Mouse (Mus musculus): ENCODE data around the gene Tvp23b. TPM values are rescaled to one million over a fixed set of nuclear protein-coding genes. Genes with fewer than 3 reads are reported as not detected.

Gene Tvp23b
- 36.1 and 40.7 TPM in 2 replicates for polyA plus RNA-seq (2016; fragmentation: Nextera tagmentation; extraction: Ambion mirVana)

- H3K4me3 ChIP-seq: peak within 1 kb of the TSS; percentile 71
- H3K27me3 ChIP-seq (ENCODE audit: poor library complexity, severe bottlenecking): no peaks in the 10 kb centered on the region
- 2% methylated on average over 55 of the region's 55 CpGs for WGBS
- no peaks in the 10 kb centered on the region for H3K9me3 ChIP-seq
- H3K27ac ChIP-seq: peak within 1 kb of the TSS; percentile 90
- DNase-seq (ENCODE audit: extremely low spot score, low spot score): peak; percentile 98
- H3K4me1 ChIP-seq: peaks cover 20% of the 10 kb centered on the region
- H3K36me3 ChIP-seq (replicated peaks): peaks cover 16% of the 10 kb centered on the region
Observed at GRCm38 (mm10) chr11:62879220-62880048, at the start of gene Tvp23b. Tvp23b (plus strand) TSS chr11:62879455.

- Histone ChIP-seq H3K27ac (no peak overlapping the region), H3K4me1 (no peaks in the 10 kb centered on the region), H3K9me3 (no peaks in the 10 kb centered on the region), H3K36me3 (replicated peaks) (no peaks in the 10 kb centered on the region), H3K4me3 (no peak overlapping the region), H3K27me3 (ENCODE audit: poor library complexity, severe bottlenecking) (no peaks in the 10 kb centered on the region)
- 80% methylated on average over 2 of the region's 2 CpGs for WGBS
- DNase-seq (ENCODE audit: extremely low spot score, low spot score): no peak
Observed at GRCm38 (mm10) chr11:62830387-62830786, 48.9 kb upstream of the Tvp23b start.

- no peaks in the 10 kb centered on the region for H3K9me3 ChIP-seq
- no peak overlapping the region for H3K27ac ChIP-seq
- H3K36me3 ChIP-seq (replicated peaks): no peaks in the 10 kb centered on the region
- no peak for DNase-seq (ENCODE audit: extremely low spot score, low spot score)
- no peak overlapping the region for H3K4me3 ChIP-seq
- H3K4me1 ChIP-seq: no peaks in the 10 kb centered on the region
- no peaks in the 10 kb centered on the region for H3K27me3 ChIP-seq (ENCODE audit: poor library complexity, severe bottlenecking)
Observed at GRCm38 (mm10) chr11:62831906-62832305, 47.3 kb upstream of the Tvp23b start.

- 90% methylated on average over 5 of the region's 5 CpGs for WGBS
- Histone ChIP-seq H3K36me3 (replicated peaks) (no peaks in the 10 kb centered on the region), H3K4me3 (no peak overlapping the region), H3K9me3 (no peaks in the 10 kb centered on the region), H3K27ac (no peak overlapping the region), H3K4me1 (peaks cover 24% of the 10 kb centered on the region), H3K27me3 (ENCODE audit: poor library complexity, severe bottlenecking) (no peaks in the 10 kb centered on the region)
- no peak for DNase-seq (ENCODE audit: extremely low spot score, low spot score)
Observed at GRCm38 (mm10) chr11:62844562-62844961, 34.7 kb upstream of the Tvp23b start.

- no peaks in the 10 kb centered on the region for H3K9me3 ChIP-seq
- no peak for DNase-seq (ENCODE audit: extremely low spot score, low spot score)
- 75% methylated on average over 3 of the region's 3 CpGs for WGBS
- no peaks in the 10 kb centered on the region for H3K36me3 ChIP-seq (replicated peaks)
- no peaks in the 10 kb centered on the region for H3K27me3 ChIP-seq (ENCODE audit: poor library complexity, severe bottlenecking)
- no peak overlapping the region for H3K27ac ChIP-seq
- no peak overlapping the region for H3K4me3 ChIP-seq
- peaks cover 24% of the 10 kb centered on the region for H3K4me1 ChIP-seq
Observed at GRCm38 (mm10) chr11:62845730-62846129, 33.5 kb upstream of the Tvp23b start.

DNA sequence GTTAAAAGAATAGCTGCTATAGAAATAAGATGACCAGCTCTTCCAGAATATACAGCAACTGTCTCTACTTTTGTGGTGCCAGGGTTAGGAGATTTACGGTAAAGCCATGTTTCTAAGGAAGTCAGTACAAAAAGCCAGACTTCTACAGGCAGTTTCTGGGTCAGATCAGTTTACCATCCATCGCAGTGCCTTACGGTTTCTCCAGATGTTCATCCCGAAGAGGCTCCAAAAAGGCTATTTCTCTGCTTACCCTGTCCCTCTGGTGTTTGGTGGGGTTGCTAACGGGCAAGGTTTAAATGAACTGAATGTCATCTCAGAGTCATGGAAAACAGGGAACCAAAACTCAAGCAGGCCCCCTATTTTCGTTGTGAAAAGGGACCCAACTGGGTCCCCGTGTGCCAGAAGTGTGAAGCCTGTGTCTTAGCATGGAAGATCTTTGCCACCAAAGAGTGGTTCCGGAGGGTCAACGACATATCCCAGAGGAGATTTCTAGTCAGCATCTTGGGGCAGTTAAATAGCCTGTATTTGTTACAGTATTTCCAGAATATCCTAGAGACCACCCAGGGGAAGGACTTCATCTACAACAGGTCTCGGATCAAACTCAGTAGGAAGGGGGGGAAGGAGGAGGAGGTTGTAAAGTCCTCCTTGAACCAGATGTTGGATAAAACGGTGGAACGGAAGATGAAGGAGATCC lies 32.1 kb upstream of the Tvp23b start, which contains the start of gene Fbxw10:
Gene Fbxw10 (plus strand): TSS at position 109 of the 694 bp plus-strand sequence.
- H3K4me3 ChIP-seq: peak within 1 kb of the TSS; percentile 39
- peak within 1 kb of the TSS; percentile 58 for H3K27ac ChIP-seq
- H3K4me1 ChIP-seq: peaks cover 24% of the 10 kb centered on the region
- H3K9me3 ChIP-seq: no peaks in the 10 kb centered on the region
- no peaks in the 10 kb centered on the region for H3K27me3 ChIP-seq (ENCODE audit: poor library complexity, severe bottlenecking)
- 33% methylated on average over 12 of the region's 12 CpGs for WGBS
- H3K36me3 ChIP-seq (replicated peaks): no peaks in the 10 kb centered on the region
- DNase-seq (ENCODE audit: extremely low spot score, low spot score): no peak

DNA sequence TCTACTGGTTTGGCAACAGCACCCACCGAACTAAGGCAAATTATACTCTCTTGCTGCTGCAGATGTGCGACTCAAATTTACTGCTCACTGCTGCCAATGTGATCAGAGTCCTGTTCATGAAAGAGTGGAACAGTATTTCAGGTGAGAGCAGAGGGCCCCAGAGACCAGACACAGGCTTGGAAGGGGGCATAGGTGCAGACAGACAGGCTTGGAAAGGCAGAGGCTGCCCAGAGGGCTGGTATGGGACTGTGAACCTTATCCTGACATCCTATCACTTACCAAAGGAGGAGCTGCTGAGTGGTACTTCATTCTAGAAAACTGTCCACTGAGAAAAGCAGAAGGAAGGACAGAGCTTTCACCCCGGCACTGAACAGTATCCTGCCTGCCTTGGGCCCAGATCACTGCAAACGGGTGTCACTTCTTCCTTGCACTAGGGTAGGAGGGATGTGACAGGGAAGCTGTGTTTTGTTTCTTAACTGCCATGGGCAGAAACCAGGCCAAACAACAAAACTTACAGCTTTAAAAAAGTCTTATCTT lies 31.5 kb upstream of the Tvp23b start:
- peak overlapping the region; percentile 58 for H3K27ac ChIP-seq
- H3K4me3 ChIP-seq: peak overlapping the region; percentile 39
- no peaks in the 10 kb centered on the region for H3K36me3 ChIP-seq (replicated peaks)
- 51% methylated on average over 4 of the region's 4 CpGs for WGBS
- DNase-seq (ENCODE audit: extremely low spot score, low spot score): no peak
- no peaks in the 10 kb centered on the region for H3K27me3 ChIP-seq (ENCODE audit: poor library complexity, severe bottlenecking)
- no peaks in the 10 kb centered on the region for H3K9me3 ChIP-seq
- H3K4me1 ChIP-seq: peaks cover 24% of the 10 kb centered on the region

GRCm38 (mm10) chr11:62848301-62848700 lies 31.0 kb upstream of the Tvp23b start:
- WGBS: 33% methylated on average over 2 of the region's 2 CpGs
- DNase-seq (ENCODE audit: extremely low spot score, low spot score): no peak
- Histone ChIP-seq H3K27ac (no peak overlapping the region), H3K27me3 (ENCODE audit: poor library complexity, severe bottlenecking) (no peaks in the 10 kb centered on the region), H3K36me3 (replicated peaks) (no peaks in the 10 kb centered on the region), H3K4me3 (no peak overlapping the region), H3K4me1 (peaks cover 24% of the 10 kb centered on the region), H3K9me3 (no peaks in the 10 kb centered on the region)

DNA sequence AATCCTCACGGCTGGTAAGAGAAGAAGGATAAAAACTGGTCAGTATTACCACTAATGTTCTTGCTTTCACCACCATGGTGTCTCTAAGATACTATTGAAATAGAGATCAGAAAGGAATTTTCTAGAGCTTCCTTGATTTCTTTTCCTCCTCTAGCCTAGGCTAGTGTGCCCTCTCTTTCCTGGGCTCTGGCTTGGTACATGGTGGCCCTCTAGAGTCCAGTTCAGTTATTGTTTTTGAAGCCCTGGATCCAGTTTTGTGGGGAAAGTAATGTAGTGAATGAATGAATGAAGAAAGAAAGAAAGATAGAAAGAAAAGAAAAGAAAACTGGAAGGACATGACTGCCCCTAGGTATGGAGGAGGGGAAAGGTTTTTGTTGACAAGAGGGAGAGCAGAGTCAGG lies 28.1 kb upstream of the Tvp23b start:
- no peak overlapping the region for H3K4me3 ChIP-seq
- WGBS: 70% methylated on average over 1 of the region's 1 CpGs
- peaks cover 24% of the 10 kb centered on the region for H3K4me1 ChIP-seq
- H3K27me3 ChIP-seq (ENCODE audit: poor library complexity, severe bottlenecking): no peaks in the 10 kb centered on the region
- no peak for DNase-seq (ENCODE audit: extremely low spot score, low spot score)
- H3K27ac ChIP-seq: no peak overlapping the region
- no peaks in the 10 kb centered on the region for H3K9me3 ChIP-seq
- no peaks in the 10 kb centered on the region for H3K36me3 ChIP-seq (replicated peaks)

DNA sequence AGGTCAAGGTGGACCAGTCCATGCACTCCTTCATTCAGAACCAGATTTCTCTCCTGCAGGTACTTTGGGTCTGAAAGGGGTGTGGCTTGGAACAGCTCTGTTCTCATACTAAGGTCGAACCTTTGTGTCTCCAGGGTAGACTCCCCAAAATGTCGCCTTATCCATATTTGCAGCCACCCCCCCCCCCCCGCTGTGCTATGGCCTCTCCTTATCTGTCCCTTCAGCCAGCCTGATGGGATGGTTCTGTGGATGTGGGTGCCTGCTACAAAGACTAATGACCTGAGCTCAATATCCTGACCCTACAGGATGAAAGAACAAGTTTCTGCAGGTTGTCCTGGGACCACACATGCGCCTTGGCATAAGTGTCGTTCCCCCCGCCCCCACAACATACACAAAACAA lies 25.9 kb upstream of the Tvp23b start:
- H3K27ac ChIP-seq: no peak overlapping the region
- no peak overlapping the region for H3K4me3 ChIP-seq
- H3K4me1 ChIP-seq: peaks cover 8% of the 10 kb centered on the region
- no peak for DNase-seq (ENCODE audit: extremely low spot score, low spot score)
- no peaks in the 10 kb centered on the region for H3K27me3 ChIP-seq (ENCODE audit: poor library complexity, severe bottlenecking)
- 86% methylated on average over 6 of the region's 6 CpGs for WGBS
- H3K36me3 ChIP-seq (replicated peaks): no peaks in the 10 kb centered on the region
- no peaks in the 10 kb centered on the region for H3K9me3 ChIP-seq

GRCm38 (mm10) chr11:62865562-62865961 lies 13.7 kb upstream of the Tvp23b start:
- Histone ChIP-seq H3K4me1 (no peaks in the 10 kb centered on the region), H3K36me3 (replicated peaks) (no peaks in the 10 kb centered on the region), H3K4me3 (no peak overlapping the region), H3K9me3 (no peaks in the 10 kb centered on the region), H3K27me3 (ENCODE audit: poor library complexity, severe bottlenecking) (no peaks in the 10 kb centered on the region), H3K27ac (no peak overlapping the region)
- 76% methylated on average over 4 of the region's 4 CpGs for WGBS
- no peak for DNase-seq (ENCODE audit: extremely low spot score, low spot score)

- 86% methylated on average over 7 of the region's 7 CpGs for WGBS
- Histone ChIP-seq H3K4me3 (no peak overlapping the region), H3K36me3 (replicated peaks) (no peaks in the 10 kb centered on the region), H3K9me3 (no peaks in the 10 kb centered on the region), H3K27ac (no peak overlapping the region), H3K27me3 (ENCODE audit: poor library complexity, severe bottlenecking) (no peaks in the 10 kb centered on the region), H3K4me1 (no peaks in the 10 kb centered on the region)
- DNase-seq (ENCODE audit: extremely low spot score, low spot score): no peak
Observed at GRCm38 (mm10) chr11:62866685-62867084, 12.6 kb upstream of the Tvp23b start.

DNA sequence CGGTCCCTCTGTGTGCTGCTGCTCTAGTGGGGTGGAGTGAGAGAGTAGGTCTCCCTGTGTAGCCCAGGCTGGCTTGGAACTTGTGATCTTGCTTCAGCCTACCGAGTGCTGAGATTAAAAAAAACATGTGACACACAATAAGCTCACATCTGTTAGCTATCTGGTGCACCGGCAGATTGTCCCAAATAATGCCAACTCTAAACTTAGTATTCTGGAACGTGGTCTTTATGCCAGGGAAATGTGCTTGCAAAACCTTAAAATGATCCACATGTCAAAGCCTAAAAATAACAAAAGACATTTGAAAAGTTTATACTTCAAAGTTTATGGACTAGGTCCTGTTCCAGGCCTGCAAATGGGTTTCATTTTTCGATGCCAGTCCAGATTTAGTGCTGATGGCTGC lies 10.1 kb upstream of the Tvp23b start:
- H3K27ac ChIP-seq: no peak overlapping the region
- no peak overlapping the region for H3K4me3 ChIP-seq
- H3K27me3 ChIP-seq (ENCODE audit: poor library complexity, severe bottlenecking): no peaks in the 10 kb centered on the region
- H3K4me1 ChIP-seq: no peaks in the 10 kb centered on the region
- no peaks in the 10 kb centered on the region for H3K36me3 ChIP-seq (replicated peaks)
- H3K9me3 ChIP-seq: no peaks in the 10 kb centered on the region
- 83% methylated on average over 5 of the region's 5 CpGs for WGBS
- no peak for DNase-seq (ENCODE audit: extremely low spot score, low spot score)
